Comparison of ENCODE assay signal across 7 mouse cellular contexts in genomic region chr10:127070190-127071121, GRCm38 (mm10). TPM values are rescaled to one million over a fixed set of nuclear protein-coding genes. Genes with fewer than 3 reads are reported as not detected.
DNase-seq lines count a peak whose midpoint lies in the region; ATAC-seq lines count a peak whose summit lies in the region.

TSS of gene Tspan31 (minus strand) at chr10:127070264.

- H3K4me2 ChIP-seq in intestine, embryonic 14.5 days (ENCODE audit: low read length): peak within 1 kb of the TSS; percentile 90

- H3K4me3 ChIP-seq in intestine, embryonic 14.5 days (ENCODE audit: low read depth, low read length): peak within 1 kb of the TSS; percentile 79

- H3K36me3 ChIP-seq in intestine, embryonic 14.5 days (ENCODE audit: control insufficient read depth, insufficient read depth, low read length): peaks cover 35% of the 10 kb centered on the region

- intact Hi-C loops in gastrocnemius, postnatal 36 days (cut with DNase I): no loop called here
- intact Hi-C loops in left cerebral cortex, postnatal 10 days (cut with DNase I): no loop called here

- H3K4me1 ChIP-seq in intestine, embryonic 14.5 days (replicated peaks; ENCODE audit: control insufficient read depth, insufficient read depth, low read length): peaks cover 15% of the 10 kb centered on the region

- peak within 1 kb of the TSS; percentile 89 for H3K27ac ChIP-seq in intestine, embryonic 14.5 days (ENCODE audit: low read depth)

- 2% methylated on average over 36 of the region's 36 CpGs for WGBS in intestine, embryonic 14.5 days

- H3K9ac ChIP-seq in intestine, embryonic 14.5 days (ENCODE audit: low read length): peak within 1 kb of the TSS; percentile 77

- peaks cover 2% of the 10 kb centered on the region; the same call in 1 of the 2 replicates for H3K27me3 ChIP-seq in intestine, embryonic 14.5 days (replicated peaks; ENCODE audit: control insufficient read depth, insufficient read depth, low read length)

- H3K9me3 ChIP-seq in intestine, embryonic 14.5 days (ENCODE audit: control insufficient read depth, low read length): no peaks in the 10 kb centered on the region

- ATAC-seq in intestine, embryonic 14.5 days (replicated peaks; ENCODE audit: low FRiP score, low TSS enrichment, low read depth): peak; percentile 87
- ATAC-seq in megakaryocyte progenitor cell, adult 5-6 weeks (replicated peaks; ENCODE audit: poor library complexity): peak; percentile 78

- peak; percentile 92 for DNase-seq in adrenal gland, postnatal 10 days
- DNase-seq in embryo, embryonic 11.5 days (ENCODE audit: low read depth, low spot score): peak; percentile 91
- peak; percentile 74 to 88 for DNase-seq in gastrocnemius, postnatal 36 days
- peak; percentile 67 for DNase-seq in intestine, embryonic 14.5 days (ENCODE audit: low spot score)
- DNase-seq in left cerebral cortex, postnatal 10 days (ENCODE audit: extremely low spot score in 1 of 2, low spot score in 2 of 2): peak; percentile 92 to 96
- DNase-seq in right cerebral cortex, postnatal 14 days: peak; percentile 79

RNA-seq across cellular contexts. Expression of gene Tspan31, which starts in this region (rescaled TPM):
- 10 to 100 TPM; 81.7 to 94.3 TPM for total RNA-seq in adrenal gland, postnatal 10 days (2021)
- 10 to 100 TPM; 22.1 to 25.0 TPM for total RNA-seq in gastrocnemius, postnatal 36 days (2021)
- polyA plus RNA-seq in intestine, embryonic 14.5 days (2014; fragmentation: Nextera tagmentation; extraction: Ambion mirVana): 92.4 and 114 TPM in 2 replicates
- total RNA-seq in left cerebral cortex, postnatal 10 days (2021): 10 to 100 TPM; 65.2 to 67.9 TPM
- total RNA-seq in megakaryocyte progenitor cell, adult 5-6 weeks (2015): 93.8 and 97.5 TPM in 2 replicates
- total RNA-seq in megakaryocyte progenitor cell, adult 5-6 weeks (2017): 67.2 and 73.0 TPM in 2 replicates

Comparison
In these comparisons a context has a peak if more than half of its experiments do, and no peak if none do; other contexts are left out.
1. Peak in every context shown above with its lines: DNase-seq, ATAC-seq, H3K4me3 ChIP-seq and H3K27ac ChIP-seq.